ENCODE assay signal across 1 mouse cellular context in genomic region chr10:61694870-61695670, GRCm38 (mm10).
TF ChIP-seq lines count a peak whose summit lies in the region.

TSS of gene Tysnd1 (plus strand) at chr10:61695514.

TF ChIP-seq in CH12.LX, 34 proteins besides CTCF, POLR2A, EP300 and RAD21 (continued from another document):
- TF ChIP-seq ZC3H11A (IDR thresholded peaks at IDR 0.05; ENCODE audit: low read depth, low read length) (no peak), MYC (IDR thresholded peaks at IDR 0.05; ENCODE audit: low read depth, low read length) (peak; percentile 34; the same call in 1 of the 2 replicates), BHLHE40 (IDR thresholded peaks at IDR 0.05; ENCODE audit: low read depth, low read length) (no peak), MAX (IDR thresholded peaks at IDR 0.05; ENCODE audit: low read length) (peak; percentile 58; the same call in 1 of the 2 replicates), ZMIZ1 (IDR thresholded peaks at IDR 0.05; ENCODE audit: low read depth, low read length) (no peak), JUND (conservative IDR thresholded peaks at IDR 0.05; ENCODE audit: low read depth, low read length) (no peak), POLR2AphosphoS2 (IDR thresholded peaks at IDR 0.05; ENCODE audit: low read depth, low read length) (peak; percentile 37; the same call in 1 of the 2 replicates), RCOR1 (conservative IDR thresholded peaks at IDR 0.05; ENCODE audit: low read depth, low read length) (no peak), NELFE (IDR thresholded peaks at IDR 0.05; ENCODE audit: low read depth, low read length) (peak; percentile 75), TCF12 (IDR thresholded peaks at IDR 0.05; ENCODE audit: low read depth, low read length) (peak; percentile 45; the same call in 1 of the 2 replicates), CHD1 (IDR thresholded peaks at IDR 0.05; ENCODE audit: low read depth, low read length) (no peak)
